Mouse (Mus musculus) intestine, embryonic 14.5 days (tissue): ENCODE measurements around the gene Dcps. TPM values are rescaled to one million over a fixed set of nuclear protein-coding genes. Genes with fewer than 3 reads are reported as not detected.

ENCODE experiments used
- ATAC-seq: fragments of 200-750 bp; cut with Nextera tagmentation; replicated peaks from 2 replicates; pipeline ENCODE4 v1.8.0; 2017; ENCODE audit warnings: low read depth, moderate number of reproducible peaks, moderate TSS enrichment, moderate library complexity; ENCODE audit not compliant: low FRiP score, low TSS enrichment
- DNase-seq: peaks from one replicate; pipeline ENCODE4 v3.0.0-alpha.2; 2018; ENCODE audit warnings: low spot score
- H3K27ac ChIP-seq: fragments of 300-500 bp; sonication (generic); 2 replicates; pipeline ENCODE4 v1.5.1; 2014; ENCODE audit warnings: low read depth, mild to moderate bottlenecking, control low read depth
- H3K27me3 ChIP-seq: fragments of 300-500 bp; sonication (generic); replicated peaks from 2 replicates; pipeline ENCODE4 v1.6.1; 2014; ENCODE audit warnings: low read length, control low read depth; ENCODE audit not compliant: control insufficient read depth, insufficient read depth
- H3K36me3 ChIP-seq: fragments of 300-500 bp; sonication (generic); 2 replicates; pipeline ENCODE4 v1.6.1; 2014; ENCODE audit warnings: low read length, control low read depth; ENCODE audit not compliant: control insufficient read depth, insufficient read depth
- H3K4me1 ChIP-seq: fragments of 300-500 bp; sonication (generic); replicated peaks from 2 replicates; pipeline ENCODE4 v1.6.1; 2014; ENCODE audit warnings: low read length, control low read depth, mixed read lengths; ENCODE audit not compliant: control insufficient read depth, insufficient read depth
- H3K4me2 ChIP-seq: fragments of 300-500 bp; sonication (generic); 2 replicates; pipeline ENCODE4 v1.6.1; 2014; ENCODE audit warnings: low read length
- H3K4me3 ChIP-seq: fragments of 300-500 bp; sonication (generic); 2 replicates; pipeline ENCODE4 v1.5.1; 2014; ENCODE audit warnings: low read depth, low read length, control low read depth, mixed read lengths
- H3K9ac ChIP-seq: fragments of 300-500 bp; sonication (generic); 2 replicates; pipeline ENCODE4 v1.6.1; 2014; ENCODE audit warnings: mild to moderate bottlenecking, low read length
- H3K9me3 ChIP-seq: fragments of 300-500 bp; sonication (generic); 2 replicates; pipeline ENCODE4 v1.6.1; 2016; ENCODE audit warnings: low read length, control low read depth; ENCODE audit not compliant: control insufficient read depth
- WGBS: fragments of 180-500 bp; shearing (Covaris S2); extraction: QIAGEN DNeasy Blood & Tissue Kit; methylation state at CpG from one replicate; pipeline ENCODE4 v1.1.7; 2014; 5-methylcytosine and 5-hydroxymethylcytosine counted together
- polyA plus RNA-seq: library from polyadenylated mRNA; unstranded; fragments of >200 nt; fragmentation: Nextera tagmentation; extraction: Ambion mirVana; gene quantifications from 2 replicates; pipeline ENCODE4 v1.2.1, GENCODE M21; 2014

Dcps gene
- polyA plus RNA-seq, 1 experiment from 2014 or later, result 85.7 TPM

GRCm38 (mm10) chr9:35200529-35201060 lies 24.7 kb upstream of the Dcps start:
- Histone ChIP-seq H3K36me3 (peaks cover 11% of the 10 kb centered on the region), H3K27me3 (no peaks in the 10 kb centered on the region), H3K9me3 (no peaks in the 10 kb centered on the region), H3K4me2 (peak overlapping the region; percentile 85), H3K27ac (no peak overlapping the region), H3K4me1 (peaks cover 8% of the 10 kb centered on the region), H3K9ac (peak overlapping the region; percentile 79), H3K4me3 (peak overlapping the region; percentile 61)
- WGBS, result 45% methylated on average over 9 of the region's 9 CpGs
- ATAC-seq, result no peak
- DNase-seq, result no peak

GRCm38 (mm10) chr9:35199772-35200471 lies 24.1 kb upstream of the Dcps start, which contains the start of the genes Srpr and Tirap:
Srpr (plus strand) TSS chr9:35200175.
Tirap (minus strand) TSS chr9:35200291.
- peak; percentile 93 for ATAC-seq
- H3K4me2 ChIP-seq, result peak within 1 kb of the TSS; percentile 85
- H3K27ac ChIP-seq, result peak within 1 kb of the TSS; percentile 22; the same call in 1 of the 2 replicates
- H3K27me3 ChIP-seq, result no peaks in the 10 kb centered on the region
- H3K9me3 ChIP-seq, result no peaks in the 10 kb centered on the region
- H3K4me3 ChIP-seq, result peak within 1 kb of the TSS; percentile 61
- H3K4me1 ChIP-seq, result peaks cover 8% of the 10 kb centered on the region
- peaks cover 4% of the 10 kb centered on the region; the same call in 1 of the 2 replicates for H3K36me3 ChIP-seq
- peak; percentile 94 for DNase-seq
- peak within 1 kb of the TSS; percentile 79 for H3K9ac ChIP-seq
- under 1% methylated on average over 39 of the region's 44 CpGs for WGBS

GRCm38 (mm10) chr9:35198945-35199771 lies 23.3 kb upstream of the Dcps start:
- Histone ChIP-seq H3K27me3 (no peaks in the 10 kb centered on the region), H3K4me3 (peak overlapping the region; percentile 61), H3K4me1 (peaks cover 8% of the 10 kb centered on the region), H3K4me2 (peak overlapping the region; percentile 85), H3K9me3 (no peaks in the 10 kb centered on the region), H3K36me3 (no peaks in the 10 kb centered on the region), H3K9ac (peak overlapping the region; percentile 79), H3K27ac (peak overlapping the region; percentile 22; the same call in 1 of the 2 replicates)
- peak; percentile 26 for ATAC-seq
- 24% methylated on average over 18 of the region's 18 CpGs for WGBS
- peak; percentile 55 for DNase-seq

- no peak overlapping the region for H3K4me2 ChIP-seq
- H3K9me3 ChIP-seq, result no peaks in the 10 kb centered on the region
- H3K4me1 ChIP-seq, result peaks cover 8% of the 10 kb centered on the region
- no peak for ATAC-seq
- H3K36me3 ChIP-seq, result no peaks in the 10 kb centered on the region
- H3K4me3 ChIP-seq, result no peak overlapping the region
- 81% methylated on average over 10 of the region's 10 CpGs for WGBS
- no peak for DNase-seq
- H3K9ac ChIP-seq, result no peak overlapping the region
- H3K27me3 ChIP-seq, result no peaks in the 10 kb centered on the region
- no peak overlapping the region for H3K27ac ChIP-seq
These were observed 22.5 kb upstream of the Dcps start for GRCm38 (mm10) chr9:35198351-35198750.

- no peak overlapping the region for H3K4me2 ChIP-seq
- H3K36me3 ChIP-seq, result no peaks in the 10 kb centered on the region
- WGBS, result 93% methylated on average over 3 of the region's 3 CpGs
- H3K27ac ChIP-seq, result no peak overlapping the region
- no peaks in the 10 kb centered on the region for H3K27me3 ChIP-seq
- H3K9ac ChIP-seq, result no peak overlapping the region
- DNase-seq (no peak), ATAC-seq (no peak)
- H3K4me3 ChIP-seq, result no peak overlapping the region
- H3K9me3 ChIP-seq, result no peaks in the 10 kb centered on the region
- H3K4me1 ChIP-seq, result peaks cover 8% of the 10 kb centered on the region
These were observed 21.8 kb upstream of the Dcps start for GRCm38 (mm10) chr9:35197625-35198024.

- no peak for ATAC-seq
- no peak for DNase-seq
- Histone ChIP-seq H3K4me2 (no peak overlapping the region), H3K27ac (no peak overlapping the region), H3K9ac (no peak overlapping the region), H3K4me1 (no peaks in the 10 kb centered on the region), H3K9me3 (no peaks in the 10 kb centered on the region), H3K27me3 (no peaks in the 10 kb centered on the region), H3K36me3 (peaks cover 21% of the 10 kb centered on the region), H3K4me3 (no peak overlapping the region)
- WGBS, result 97% methylated on average over 3 of the region's 3 CpGs
These were observed 18.2 kb upstream of the Dcps start for GRCm38 (mm10) chr9:35194048-35194447.

GRCm38 (mm10) chr9:35192983-35193542 lies 17.2 kb upstream of the Dcps start:
- no peak overlapping the region for H3K4me2 ChIP-seq
- DNase-seq (no peak), ATAC-seq (no peak)
- 80% methylated on average over 11 of the region's 11 CpGs for WGBS
- H3K4me3 ChIP-seq, result no peak overlapping the region
- no peak overlapping the region for H3K9ac ChIP-seq
- H3K4me1 ChIP-seq, result no peaks in the 10 kb centered on the region
- no peaks in the 10 kb centered on the region for H3K9me3 ChIP-seq
- H3K36me3 ChIP-seq, result peaks cover 31% of the 10 kb centered on the region
- no peaks in the 10 kb centered on the region for H3K27me3 ChIP-seq
- H3K27ac ChIP-seq, result no peak overlapping the region

- H3K27ac ChIP-seq, result no peak overlapping the region
- DNase-seq, result no peak
- ATAC-seq, result no peak
- H3K27me3 ChIP-seq, result no peaks in the 10 kb centered on the region
- H3K4me3 ChIP-seq, result no peak overlapping the region
- no peak overlapping the region for H3K4me2 ChIP-seq
- H3K9ac ChIP-seq, result no peak overlapping the region
- H3K36me3 ChIP-seq, result peaks cover 46% of the 10 kb centered on the region
- WGBS, result 83% methylated on average over 22 of the region's 22 CpGs
- H3K9me3 ChIP-seq, result no peaks in the 10 kb centered on the region
- no peaks in the 10 kb centered on the region for H3K4me1 ChIP-seq
These were observed 12.8 kb upstream of the Dcps start for GRCm38 (mm10) chr9:35188700-35189099.
